Mouse (Mus musculus): ENCODE measurements around the gene Olfr455. TPM values are rescaled to one million over a fixed set of nuclear protein-coding genes. Genes with fewer than 3 reads are reported as not detected.

Olfr455 gene
- polyA plus RNA-seq, 1 experiment from 2014 or later: 0.04 TPM

DNA sequence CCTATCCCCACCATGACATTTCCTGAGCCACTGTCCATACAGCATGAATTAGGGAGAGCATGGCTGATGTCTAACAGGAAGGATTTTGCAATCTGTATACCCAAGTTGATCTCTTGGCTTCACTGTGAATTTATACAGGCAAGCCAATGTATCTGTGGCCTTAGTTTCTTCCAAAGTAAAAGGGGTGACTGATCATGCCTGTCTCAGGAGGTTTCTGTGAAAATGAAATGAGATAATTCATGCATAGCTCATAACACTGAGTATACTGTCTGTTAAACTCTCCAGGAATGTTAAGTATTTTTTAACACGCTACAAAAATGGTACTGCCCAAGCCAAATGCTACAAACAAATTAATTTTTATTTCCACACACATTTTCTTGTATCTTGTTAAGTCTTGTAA is 33.9 kb downstream of the Olfr455 start:
- 56% methylated on average over 1 of the region's 1 CpGs for WGBS
- H3K9ac ChIP-seq (ENCODE audit: low read length): no peak overlapping the region
- no peaks in the 10 kb centered on the region for H3K9me3 ChIP-seq (replicated peaks; ENCODE audit: control insufficient read depth, low read length)
- H3K36me3 ChIP-seq (ENCODE audit: control insufficient read depth, insufficient read depth, low read length): no peaks in the 10 kb centered on the region
- H3K4me3 ChIP-seq (replicated peaks; ENCODE audit: low read length): no peak overlapping the region
- no peaks in the 10 kb centered on the region for H3K27me3 ChIP-seq (ENCODE audit: control insufficient read depth, insufficient read depth, low read length)
- no peak for ATAC-seq (ENCODE audit: insufficient read depth, low FRiP score)
- no peaks in the 10 kb centered on the region for H3K4me1 ChIP-seq (ENCODE audit: control insufficient read depth, insufficient read depth, low read length)
- no peak overlapping the region for H3K27ac ChIP-seq (ENCODE audit: low read length)
- H3K4me2 ChIP-seq (ENCODE audit: low read depth, low read length): no peak overlapping the region

DNA sequence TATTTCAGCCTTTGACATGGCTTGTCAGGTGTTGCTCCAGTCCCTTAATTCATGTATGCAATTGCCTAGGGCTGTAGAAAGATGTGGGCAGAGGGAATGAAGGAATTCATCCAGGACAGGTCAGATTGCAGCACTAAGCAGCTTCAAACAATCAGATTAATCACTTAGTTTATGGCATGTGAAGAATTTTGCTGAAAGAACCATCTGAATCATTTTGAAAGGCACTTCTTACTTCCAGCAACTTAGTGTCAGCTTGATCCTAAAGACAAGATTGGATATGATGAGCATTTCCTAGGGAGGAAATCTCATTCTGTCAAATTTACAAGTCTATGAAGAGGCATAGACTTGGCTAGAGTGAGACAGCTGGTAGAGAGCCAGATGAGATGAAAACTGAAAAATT is 38.1 kb downstream of the Olfr455 start:
- ATAC-seq (ENCODE audit: insufficient read depth, low FRiP score): no peak
- no peaks in the 10 kb centered on the region for H3K9me3 ChIP-seq (replicated peaks; ENCODE audit: control insufficient read depth, low read length)
- no peaks in the 10 kb centered on the region for H3K4me1 ChIP-seq (ENCODE audit: control insufficient read depth, insufficient read depth, low read length)
- no peak overlapping the region for H3K4me2 ChIP-seq (ENCODE audit: low read depth, low read length)
- H3K9ac ChIP-seq (ENCODE audit: low read length): no peak overlapping the region
- H3K4me3 ChIP-seq (replicated peaks; ENCODE audit: low read length): no peak overlapping the region
- H3K27me3 ChIP-seq (ENCODE audit: control insufficient read depth, insufficient read depth, low read length): no peaks in the 10 kb centered on the region
- H3K27ac ChIP-seq (ENCODE audit: low read length): no peak overlapping the region
- no peaks in the 10 kb centered on the region for H3K36me3 ChIP-seq (ENCODE audit: control insufficient read depth, insufficient read depth, low read length)

DNA sequence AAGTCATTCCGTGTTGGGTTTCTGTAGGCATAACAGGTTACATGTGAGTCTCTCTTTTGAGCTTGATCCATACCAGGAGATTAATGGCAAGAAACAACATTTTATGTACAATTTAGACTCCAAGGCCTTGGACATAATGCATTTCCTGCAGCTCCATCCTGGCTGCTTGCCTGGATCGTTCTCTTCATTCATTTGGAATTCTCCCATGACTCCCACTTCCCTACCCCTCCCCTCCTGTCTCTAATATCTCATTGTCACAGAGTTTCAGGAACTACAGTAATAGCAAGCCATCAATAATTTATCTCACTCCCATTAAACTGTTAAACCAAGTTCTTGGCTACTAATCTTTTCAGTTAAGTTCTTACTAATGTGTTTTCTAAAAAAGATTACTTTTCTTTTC is 43.9 kb downstream of the Olfr455 start:
- Histone ChIP-seq H3K4me3 (replicated peaks; ENCODE audit: low read length) (no peak overlapping the region), H3K4me1 (ENCODE audit: control insufficient read depth, insufficient read depth, low read length) (no peaks in the 10 kb centered on the region), H3K9ac (ENCODE audit: low read length) (no peak overlapping the region), H3K27me3 (ENCODE audit: control insufficient read depth, insufficient read depth, low read length) (no peaks in the 10 kb centered on the region), H3K9me3 (replicated peaks; ENCODE audit: control insufficient read depth, low read length) (no peaks in the 10 kb centered on the region), H3K4me2 (ENCODE audit: low read depth, low read length) (no peak overlapping the region), H3K27ac (ENCODE audit: low read length) (no peak overlapping the region), H3K36me3 (ENCODE audit: control insufficient read depth, insufficient read depth, low read length) (no peaks in the 10 kb centered on the region)
- no peak for ATAC-seq (ENCODE audit: insufficient read depth, low FRiP score)
- 72% methylated on average over 2 of the region's 2 CpGs for WGBS

DNA sequence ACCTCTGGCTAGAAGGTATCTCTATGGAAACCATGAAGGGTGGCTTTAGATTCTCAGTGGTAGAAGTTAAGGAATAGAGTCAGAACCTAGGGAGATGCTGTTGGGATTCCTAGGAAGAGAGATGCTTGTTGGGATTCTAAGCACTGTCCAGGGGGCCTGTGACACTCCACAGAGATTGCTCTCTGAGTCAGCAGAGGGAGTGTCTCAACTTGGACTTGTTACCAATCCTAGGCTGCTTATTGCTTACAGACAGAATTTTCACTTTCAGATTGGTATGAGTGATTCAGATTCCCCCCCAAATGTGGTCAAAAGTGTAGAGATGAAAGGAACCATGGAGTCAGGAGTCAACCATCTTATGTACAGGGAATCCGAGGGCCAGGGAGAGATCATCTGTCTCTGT is 57.7 kb downstream of the Olfr455 start:
- Histone ChIP-seq H3K4me3 (replicated peaks; ENCODE audit: low read length) (no peak overlapping the region), H3K4me1 (ENCODE audit: control insufficient read depth, insufficient read depth, low read length) (no peaks in the 10 kb centered on the region), H3K27ac (ENCODE audit: low read length) (no peak overlapping the region), H3K36me3 (ENCODE audit: control insufficient read depth, insufficient read depth, low read length) (no peaks in the 10 kb centered on the region), H3K4me2 (ENCODE audit: low read depth, low read length) (no peak overlapping the region), H3K9me3 (replicated peaks; ENCODE audit: control insufficient read depth, low read length) (no peaks in the 10 kb centered on the region), H3K9ac (ENCODE audit: low read length) (no peak overlapping the region), H3K27me3 (ENCODE audit: control insufficient read depth, insufficient read depth, low read length) (no peaks in the 10 kb centered on the region)
- 58% methylated on average over 1 of the region's 1 CpGs for WGBS
- ATAC-seq (ENCODE audit: insufficient read depth, low FRiP score): no peak

DNA sequence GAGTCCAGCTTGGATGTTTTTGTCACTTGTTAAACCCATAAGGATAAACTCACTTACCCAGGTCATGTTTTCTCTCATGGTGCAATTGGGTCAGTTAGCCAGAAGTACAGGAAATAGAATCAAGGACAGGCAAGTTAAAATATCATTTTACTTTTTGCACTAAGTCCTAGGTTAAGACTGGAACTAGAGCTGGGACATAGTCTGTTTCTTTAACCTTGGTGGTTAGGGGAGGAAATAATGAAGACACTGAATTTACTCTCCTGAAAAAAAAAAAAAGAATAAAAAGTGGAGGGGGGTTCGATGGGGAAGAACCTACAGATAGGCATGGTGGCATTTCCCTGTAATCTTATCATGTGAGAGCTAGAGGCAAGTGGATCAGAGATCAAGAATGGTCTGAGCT is 60.3 kb downstream of the Olfr455 start, which contains the start of gene Olfr456:
Gene Olfr456 (minus strand): TSS at position 101 of the 400 bp plus-strand sequence.
- Histone ChIP-seq H3K27me3 (ENCODE audit: control insufficient read depth, insufficient read depth, low read length) (no peaks in the 10 kb centered on the region), H3K9me3 (replicated peaks; ENCODE audit: control insufficient read depth, low read length) (no peaks in the 10 kb centered on the region), H3K4me1 (ENCODE audit: control insufficient read depth, insufficient read depth, low read length) (no peaks in the 10 kb centered on the region), H3K4me3 (replicated peaks; ENCODE audit: low read length) (no peak within 1 kb of the TSS), H3K36me3 (ENCODE audit: control insufficient read depth, insufficient read depth, low read length) (no peaks in the 10 kb centered on the region), H3K4me2 (ENCODE audit: low read depth, low read length) (no peak within 1 kb of the TSS), H3K27ac (ENCODE audit: low read length) (no peak within 1 kb of the TSS), H3K9ac (ENCODE audit: low read length) (no peak within 1 kb of the TSS)
- 76% methylated on average over 1 of the region's 1 CpGs for WGBS
- ATAC-seq (ENCODE audit: insufficient read depth, low FRiP score): no peak

Other genes with a start within 250 kb of the Olfr455 start
- 0.29 and 0.32 TPM in 2 replicates for gene Fam131b, start 222.9 kb downstream of the Olfr455 start, polyA plus RNA-seq (2015; fragmentation: Nextera tagmentation; extraction: Ambion mirVana)
- 99.0 and 107 TPM in 2 replicates for gene Zyx, start 198.0 kb downstream of the Olfr455 start, polyA plus RNA-seq (2015; fragmentation: Nextera tagmentation; extraction: Ambion mirVana)
- gene Epha1, start 174.3 kb downstream of the Olfr455 start, polyA plus RNA-seq (2015; fragmentation: Nextera tagmentation; extraction: Ambion mirVana): 25.5 and 31.3 TPM in 2 replicates
- not detected in 2 replicates for gene Tas2r143, start 147.3 kb downstream of the Olfr455 start, polyA plus RNA-seq (2015; fragmentation: Nextera tagmentation; extraction: Ambion mirVana)
- gene Tas2r135, start 142.2 kb downstream of the Olfr455 start, polyA plus RNA-seq (2015; fragmentation: Nextera tagmentation; extraction: Ambion mirVana): not detected in 2 replicates
- gene Tas2r126, start 113.1 kb downstream of the Olfr455 start, polyA plus RNA-seq (2015; fragmentation: Nextera tagmentation; extraction: Ambion mirVana): not detected in 2 replicates
- not detected in 2 replicates for gene Olfr458, start 82.4 kb downstream of the Olfr455 start, polyA plus RNA-seq (2015; fragmentation: Nextera tagmentation; extraction: Ambion mirVana)
- not detected in 2 replicates for gene Olfr457, start 71.3 kb downstream of the Olfr455 start, polyA plus RNA-seq (2015; fragmentation: Nextera tagmentation; extraction: Ambion mirVana)
- not detected in 2 replicates for gene Olfr456, start 60.4 kb downstream of the Olfr455 start, polyA plus RNA-seq (2015; fragmentation: Nextera tagmentation; extraction: Ambion mirVana)
- not detected in 2 replicates for gene Tcaf3, start 50.1 kb upstream of the Olfr455 start, polyA plus RNA-seq (2015; fragmentation: Nextera tagmentation; extraction: Ambion mirVana)
- gene Tcaf2, start 97.7 kb upstream of the Olfr455 start, polyA plus RNA-seq (2015; fragmentation: Nextera tagmentation; extraction: Ambion mirVana): 14.8 and 17.2 TPM in 2 replicates
- gene Tcaf1, start 162.5 kb upstream of the Olfr455 start, polyA plus RNA-seq (2015; fragmentation: Nextera tagmentation; extraction: Ambion mirVana): 70.1 and 71.8 TPM in 2 replicates
- gene Olfr453, start 191.8 kb upstream of the Olfr455 start, polyA plus RNA-seq (2015; fragmentation: Nextera tagmentation; extraction: Ambion mirVana): not detected in 2 replicates
- gene Olfr38, start 208.8 kb upstream of the Olfr455 start, polyA plus RNA-seq (2015; fragmentation: Nextera tagmentation; extraction: Ambion mirVana): not detected in 2 replicates
- gene Olfr452, start 237.5 kb upstream of the Olfr455 start, polyA plus RNA-seq (2015; fragmentation: Nextera tagmentation; extraction: Ambion mirVana): not detected in 2 replicates

All from stomach, embryonic 16.5 days (tissue).